Mouse (Mus musculus): ENCODE data around the gene Camk1.
A peak's percentile ranks its signal among the peaks of the same experiment; 100 is the strongest.

DNA sequence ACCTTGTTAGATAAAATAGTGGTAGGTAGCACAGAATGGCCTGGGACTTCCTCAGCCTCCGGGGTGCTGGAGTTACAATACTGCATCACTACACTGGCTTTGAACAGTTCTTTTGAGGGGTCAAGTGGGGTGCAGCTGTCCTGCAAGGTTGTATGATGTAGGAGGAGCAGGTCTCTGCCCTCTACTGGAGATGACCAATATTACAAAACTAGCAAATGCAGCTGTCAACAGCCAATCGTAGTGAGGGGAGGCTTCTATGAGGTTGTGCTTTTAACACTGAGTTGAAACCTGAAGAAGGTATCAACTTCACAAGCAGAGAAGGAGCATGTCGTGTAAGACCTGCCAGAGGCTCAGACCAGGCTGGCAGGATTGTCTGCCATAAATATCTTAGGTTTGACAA is 41.5 kb downstream of the Camk1 start:
- TF ChIP-seq CTCF (conservative IDR thresholded peaks at IDR 0.05; ENCODE audit: insufficient read depth, insufficient read length, low read depth, low read length) = peak; percentile 55
- TF ChIP-seq POLR2A (IDR thresholded peaks at IDR 0.05; ENCODE audit: low read depth, low read length) = no peak

Measured in kidney, adult 2 months (tissue).